Mouse (Mus musculus): ENCODE data around the gene Syt1. TPM values are rescaled to one million over a fixed set of nuclear protein-coding genes. Genes with fewer than 3 reads are reported as not detected.

Gene Syt1
- total and polyA plus RNA-seq, 3 experiments = 0.01 to 0.11 TPM; not detected in 1

DNA sequence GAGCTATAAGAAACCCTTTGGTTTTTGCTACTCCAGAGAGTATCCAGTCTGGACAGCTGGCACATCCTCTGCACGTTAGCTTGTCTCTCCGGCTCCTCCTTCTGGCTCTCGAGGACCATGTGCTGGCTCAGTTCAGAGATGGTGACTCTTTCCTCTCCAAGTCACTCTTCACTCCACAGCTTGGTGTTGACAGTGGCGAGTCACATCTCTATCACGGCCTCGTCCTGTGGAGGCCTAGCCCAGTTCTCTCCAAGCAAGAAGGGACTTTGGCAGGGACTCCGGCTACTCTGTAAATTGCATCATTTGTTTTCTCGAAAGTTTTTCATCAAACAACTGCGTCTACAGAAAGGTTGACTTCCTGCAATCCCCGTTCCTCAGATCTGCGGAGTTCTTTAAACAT is 562.4 kb downstream of the Syt1 start:
- Histone ChIP-seq H3K36me3 (replicated peaks) (no peaks in the 10 kb centered on the region), H3K4me3 (ENCODE audit: low read depth, low read length) (no peak overlapping the region), H3K27me3 (ENCODE audit: insufficient read depth, low read length) (peaks cover 10% of the 10 kb centered on the region), H3K9me3 (replicated peaks) (no peaks in the 10 kb centered on the region), H3K4me1 (ENCODE audit: insufficient read depth, low read depth, low read length) (peaks cover 29% of the 10 kb centered on the region)
- ATAC-seq (ENCODE audit: extremely low read depth, insufficient number of reproducible peaks, low FRiP score, poor library complexity, severe bottlenecking) = no peak
- TF ChIP-seq GATA2 (IDR thresholded peaks at IDR 0.05; ENCODE audit: borderline replicate concordance, low read depth, low read length) (no peak), CTCF (IDR thresholded peaks at IDR 0.05; ENCODE audit: low read depth, low read length) (no peak), POLR2AphosphoS5 (IDR thresholded peaks at IDR 0.05; ENCODE audit: insufficient replicate concordance, low read depth, low read length) (no peak), GATA1 (IDR thresholded peaks at IDR 0.05; ENCODE audit: borderline replicate concordance, low read length) (no peak), TAL1 (conservative IDR thresholded peaks at IDR 0.05; ENCODE audit: low read depth, low read length) (no peak)
- DNase-seq (ENCODE audit: low spot score) = no peak

Data from G1E (cell line).